Mouse (Mus musculus) heart, adult 2 months (tissue): Measurements from ENCODE around the gene Fut1. TPM values are rescaled to one million over a fixed set of nuclear protein-coding genes. Genes with fewer than 3 reads are reported as not detected.

ENCODE experiments used
- DNase-seq, 2 experiments: peaks; one replicate each; pipeline ENCODE4 v3.0.0; 2021
- H3K27ac ChIP-seq: fragments of 200-600 bp; 2 replicates; pipeline ENCODE4 v1.8.1; 2022
- H3K27me3 ChIP-seq: fragments of 200-500 bp; 2 replicates; pipeline ENCODE4 v1.6.1; 2012; ENCODE audit warnings: mild to moderate bottlenecking, low read length, inconsistent platforms, mixed read lengths; ENCODE audit not compliant: control insufficient read depth, insufficient read depth
- H3K36me3 ChIP-seq: fragments of 200-500 bp; 2 replicates; pipeline ENCODE4 v1.6.1; 2012; ENCODE audit warnings: low read length, inconsistent platforms; ENCODE audit not compliant: control insufficient read depth, insufficient read depth
- H3K4me1 ChIP-seq: fragments of 200-500 bp; 2 replicates; pipeline ENCODE4 v1.6.1; 2011; ENCODE audit warnings: low read length; ENCODE audit not compliant: control insufficient read depth, insufficient read depth
- H3K4me3 ChIP-seq: fragments of 200-600 bp; 2 replicates; pipeline ENCODE4 v1.8.1; 2022
- H3K79me2 ChIP-seq: fragments of 200-500 bp; replicated peaks from 2 replicates; pipeline ENCODE4 v1.6.1; 2012; ENCODE audit warnings: mild to moderate bottlenecking, inconsistent platforms, low read length, moderate library complexity, mixed read lengths; ENCODE audit not compliant: control insufficient read depth, insufficient read depth
- H3K9ac ChIP-seq: fragments of 200-500 bp; 2 replicates; pipeline ENCODE4 v1.6.1; 2012; ENCODE audit warnings: low read depth, mild to moderate bottlenecking, control low read depth, inconsistent platforms, low read length, mixed read lengths
- CTCF ChIP-seq: fragments of 200-600 bp; IDR thresholded peaks from 2 replicates; pipeline ENCODE4 v1.8.1; 2022; ENCODE audit warnings: antibody characterized with exemption, mild to moderate bottlenecking, moderate library complexity
- EP300 ChIP-seq: fragments of 200-500 bp; IDR thresholded peaks from 2 replicates; pipeline ENCODE4 v1.6.1; 2011; ENCODE audit warnings: low read depth, low read length, control low read depth; ENCODE audit not compliant: insufficient read depth
- POLR2A ChIP-seq: fragments of 200-500 bp; IDR thresholded peaks from 2 replicates; pipeline ENCODE4 v1.6.1; 2011; ENCODE audit warnings: mild to moderate bottlenecking, low read depth, low read length, control low read depth; ENCODE audit not compliant: insufficient read depth
- WGBS: fragments of 180-500 bp; shearing (Covaris S2); methylation state at CpG from one replicate; pipeline ENCODE4 v1.1.7; 2018; 5-methylcytosine and 5-hydroxymethylcytosine counted together
- intact Hi-C: fragments of 180-260 bp; cut with DNase I; formaldehyde crosslinking; loops from one replicate; pipeline ENCODE4 v1.15.1; 2025
- polyA plus RNA-seq: library from polyadenylated mRNA; depleted of rRNA; stranded (reverse); fragments of >200 nt; gene quantifications from 2 replicates; pipeline ENCODE4 v1.2.3, GENCODE M21; 2012
- total RNA-seq, 2 experiments: library from RNA; stranded (reverse); gene quantifications; 2 replicates each; pipeline ENCODE4 v1.2.3; 2021

Fut1 gene
- total and polyA plus RNA-seq, 3 experiments: 0.25 TPM; not detected in 2

DNA sequence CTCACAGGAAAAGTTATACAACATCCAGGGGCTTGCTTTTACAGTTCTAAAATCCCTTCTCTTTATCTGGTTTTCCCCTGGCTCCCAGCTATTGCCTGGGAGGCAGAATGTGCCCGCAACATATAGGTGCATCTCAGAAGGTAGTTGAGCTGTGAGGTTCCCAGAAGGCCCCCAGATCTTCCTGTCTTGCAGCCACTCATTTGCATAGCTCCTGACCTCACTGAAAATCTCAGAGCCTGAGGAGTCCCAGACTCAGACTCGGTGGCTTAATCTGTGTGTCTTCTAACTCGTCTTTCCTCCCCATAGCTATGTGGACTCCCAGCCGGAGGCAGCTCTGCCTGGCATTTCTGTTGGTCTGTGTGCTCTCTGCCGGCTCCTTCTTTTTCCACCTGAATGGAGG lies 1.2 kb downstream of the Fut1 start:
- no peaks in the 10 kb centered on the region for H3K36me3 ChIP-seq
- H3K9ac ChIP-seq: no peak overlapping the region
- no peak overlapping the region for H3K27ac ChIP-seq
- WGBS: 85% methylated on average over 5 of the region's 5 CpGs
- intact Hi-C loops: no loop called here
- TF ChIP-seq EP300: no peak
- no peak for TF ChIP-seq POLR2A
- TF ChIP-seq CTCF: no peak
- no peak for DNase-seq
- H3K27me3 ChIP-seq: no peaks in the 10 kb centered on the region
- H3K4me1 ChIP-seq: no peaks in the 10 kb centered on the region; the same call in 1 of the 2 replicates
- no peak overlapping the region for H3K4me3 ChIP-seq
- no peaks in the 10 kb centered on the region for H3K79me2 ChIP-seq

DNA sequence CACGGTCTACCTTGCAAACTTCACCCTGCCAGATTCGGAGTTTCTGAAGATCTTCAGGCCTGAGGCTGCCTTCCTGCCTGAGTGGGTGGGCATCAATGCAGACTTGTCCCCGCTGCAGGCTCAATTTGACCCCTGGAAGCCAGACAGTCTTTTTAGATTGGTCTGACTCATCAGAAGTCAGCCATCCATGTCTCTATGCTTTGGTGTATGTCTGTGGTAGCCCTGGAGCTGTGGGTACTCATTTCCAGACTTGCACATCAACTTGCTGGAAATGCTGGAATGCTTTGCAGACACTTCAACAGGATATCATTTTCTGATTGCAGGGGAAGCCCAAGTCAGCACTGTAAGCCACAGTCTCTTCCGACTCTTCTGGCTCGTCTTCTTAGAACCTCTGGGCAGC lies 2.5 kb downstream of the Fut1 start:
- Histone ChIP-seq H3K4me3 (no peak overlapping the region), H3K27me3 (no peaks in the 10 kb centered on the region), H3K79me2 (no peaks in the 10 kb centered on the region), H3K4me1 (no peaks in the 10 kb centered on the region; the same call in 1 of the 2 replicates), H3K27ac (no peak overlapping the region), H3K36me3 (no peaks in the 10 kb centered on the region), H3K9ac (no peak overlapping the region)
- WGBS: 79% methylated on average over 5 of the region's 5 CpGs
- TF ChIP-seq POLR2A (no peak), CTCF (no peak), EP300 (no peak)
- intact Hi-C loops: no loop called here
- no peak for DNase-seq

DNA sequence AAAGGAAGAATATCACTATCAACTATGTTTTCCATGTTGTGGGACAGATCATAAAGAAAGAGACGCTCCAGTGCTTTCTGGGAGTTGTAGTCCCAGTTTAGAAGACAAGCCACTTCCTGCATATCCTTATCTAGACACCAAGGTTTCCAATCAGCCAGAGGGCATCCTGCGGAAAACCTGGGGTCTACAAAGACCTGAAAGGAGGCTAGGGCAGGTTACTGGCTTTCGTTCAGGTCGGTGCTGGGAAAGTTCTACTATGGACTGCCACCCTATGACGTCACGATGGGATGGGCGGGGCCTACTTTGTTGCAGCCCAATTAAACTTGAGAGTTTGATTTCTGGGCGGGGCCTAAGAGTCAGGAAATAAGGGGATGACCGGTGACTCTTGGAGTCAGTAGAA lies 4.4 kb downstream of the Fut1 start, which contains the start of gene Izumo1:
TSS of gene Izumo1 (plus strand) at position 369 of the 400 bp plus-strand sequence.
- Histone ChIP-seq H3K36me3 (no peaks in the 10 kb centered on the region), H3K4me3 (no peak within 1 kb of the TSS), H3K27me3 (no peaks in the 10 kb centered on the region), H3K79me2 (no peaks in the 10 kb centered on the region), H3K4me1 (no peaks in the 10 kb centered on the region; the same call in 1 of the 2 replicates), H3K27ac (no peak within 1 kb of the TSS), H3K9ac (no peak within 1 kb of the TSS)
- intact Hi-C loops: no loop called here
- TF ChIP-seq EP300 (no peak), CTCF (no peak), POLR2A (no peak)
- WGBS: 25% methylated on average over 9 of the region's 9 CpGs
- peak; percentile 46 to 56 for DNase-seq

DNA sequence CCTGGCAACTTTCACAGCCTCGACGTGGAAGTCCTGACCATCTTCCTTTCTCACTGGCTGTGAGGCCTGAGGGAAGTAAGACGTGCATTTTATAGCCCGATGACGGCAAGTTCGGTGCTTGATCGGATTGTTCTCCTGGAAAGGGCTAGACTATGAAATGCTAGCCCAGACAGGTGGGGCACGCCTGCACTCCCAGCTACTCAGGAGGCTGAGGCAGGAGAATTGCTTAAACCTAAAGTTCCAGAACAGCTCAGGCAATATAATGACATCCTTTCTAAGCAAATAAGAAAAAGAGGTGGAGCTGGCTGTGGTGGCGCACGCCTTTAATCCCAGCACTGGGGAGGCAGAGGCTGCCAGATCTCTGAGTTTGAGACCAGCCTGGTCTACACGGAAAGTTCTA lies 6.4 kb downstream of the Fut1 start:
- no peak for TF ChIP-seq POLR2A
- TF ChIP-seq CTCF: no peak
- no peak for TF ChIP-seq EP300
- no peak for DNase-seq
- H3K79me2 ChIP-seq: no peaks in the 10 kb centered on the region
- intact Hi-C loops: no loop called here
- WGBS: 90% methylated on average over 11 of the region's 11 CpGs
- H3K9ac ChIP-seq: no peak overlapping the region
- H3K27me3 ChIP-seq: no peaks in the 10 kb centered on the region
- H3K36me3 ChIP-seq: no peaks in the 10 kb centered on the region
- H3K4me1 ChIP-seq: no peaks in the 10 kb centered on the region; the same call in 1 of the 2 replicates
- H3K27ac ChIP-seq: no peak overlapping the region
- no peak overlapping the region for H3K4me3 ChIP-seq

DNA sequence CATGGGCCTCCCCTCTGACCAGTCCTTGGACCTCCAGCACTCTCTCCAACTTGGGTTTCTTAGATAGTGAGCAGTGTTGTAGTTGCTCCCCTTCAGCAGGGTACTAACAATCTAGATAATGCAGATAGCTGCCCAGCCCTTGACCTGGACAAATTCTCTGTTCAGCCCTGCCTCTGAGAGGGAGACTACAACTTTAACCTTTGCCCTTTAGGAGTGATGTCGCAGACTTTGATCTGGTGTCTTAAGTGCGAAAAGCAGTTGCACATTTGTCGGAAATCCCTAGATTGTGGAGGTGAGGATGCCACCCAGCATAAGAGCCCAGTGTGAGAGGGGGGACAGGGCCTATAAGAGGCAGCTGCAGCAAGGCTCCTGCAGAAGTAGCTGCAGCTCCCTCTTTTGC lies 7.6 kb downstream of the Fut1 start:
- TF ChIP-seq CTCF: no peak
- TF ChIP-seq EP300: no peak
- no peak for TF ChIP-seq POLR2A
- Histone ChIP-seq H3K79me2 (no peaks in the 10 kb centered on the region; the same call in 1 of the 2 replicates), H3K36me3 (no peaks in the 10 kb centered on the region; the same call in 1 of the 2 replicates), H3K9ac (no peak overlapping the region), H3K4me1 (no peaks in the 10 kb centered on the region; the same call in 1 of the 2 replicates), H3K4me3 (no peak overlapping the region), H3K27ac (no peak overlapping the region), H3K27me3 (no peaks in the 10 kb centered on the region)
- intact Hi-C loops: no loop called here
- no peak for DNase-seq
- 96% methylated on average over 3 of the region's 3 CpGs for WGBS

DNA sequence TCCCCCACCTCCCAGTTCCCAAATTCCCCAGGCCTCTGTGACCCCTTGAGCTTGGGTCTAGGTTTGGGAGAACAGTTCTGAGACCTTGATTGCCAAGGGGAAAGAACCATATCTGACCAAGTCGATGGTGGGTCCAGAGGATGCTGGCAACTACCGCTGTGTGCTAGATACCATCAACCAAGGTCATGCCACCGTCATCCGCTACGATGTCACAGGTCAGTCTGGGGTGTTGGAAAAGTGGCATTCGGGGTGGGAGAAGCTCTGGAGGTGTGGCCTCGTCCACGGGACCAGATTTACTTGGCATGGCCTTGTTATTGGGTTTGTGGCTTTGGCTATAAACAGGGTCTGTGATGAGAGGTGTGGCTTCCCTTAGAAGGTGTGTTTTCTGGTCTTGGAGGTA lies 8.4 kb downstream of the Fut1 start:
- 89% methylated on average over 8 of the region's 8 CpGs for WGBS
- intact Hi-C loops: no loop called here

More for the DNA sequence above, 8.4 kb downstream of the Fut1 start:
- Histone ChIP-seq H3K36me3 (peaks cover 2% of the 10 kb centered on the region; the same call in 1 of the 2 replicates), H3K79me2 (no peaks in the 10 kb centered on the region; the same call in 1 of the 2 replicates), H3K9ac (no peak overlapping the region), H3K27ac (no peak overlapping the region), H3K4me1 (peaks cover 2% of the 10 kb centered on the region; the same call in 1 of the 2 replicates), H3K27me3 (no peaks in the 10 kb centered on the region), H3K4me3 (no peak overlapping the region)
- TF ChIP-seq EP300 (no peak), POLR2A (no peak), CTCF (no peak)
- no peak for DNase-seq
